Mouse (Mus musculus): ENCODE measurements around the gene Fcor. TPM values are rescaled to one million over a fixed set of nuclear protein-coding genes. Genes with fewer than 3 reads are reported as not detected.

The Fcor gene
- polyA plus RNA-seq, 1 experiment from 2014 or later, result 5.7 TPM

DNA sequence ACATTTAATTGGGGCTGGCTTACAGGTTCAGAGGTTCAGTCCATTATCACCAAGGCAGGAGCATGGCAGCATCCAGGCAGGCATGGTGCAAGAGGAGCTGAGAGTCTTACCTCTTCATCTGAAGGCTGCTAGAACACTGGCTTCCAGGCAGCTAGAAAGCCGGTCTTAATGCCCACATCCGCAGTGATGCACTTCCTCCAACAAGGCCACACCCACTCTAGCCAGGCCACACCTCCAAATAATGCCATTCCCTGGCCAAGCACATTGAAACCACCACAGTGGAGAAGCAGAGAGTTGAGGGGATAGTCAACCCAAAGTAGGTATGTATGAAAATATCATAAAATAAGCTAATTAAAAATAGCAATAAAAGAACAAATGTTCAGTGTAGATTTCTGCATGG, 1.8 kb downstream of the Fcor start:
- 72% methylated on average over 2 of the region's 2 CpGs for WGBS
- ATAC-seq (replicated peaks; ENCODE audit: insufficient number of reproducible peaks, insufficient read depth, low FRiP score, low read depth), result no peak
- Histone ChIP-seq H3K4me2 (no peak overlapping the region), H3K27ac (no peak overlapping the region), H3K4me3 (no peak overlapping the region), H3K27me3 (no peaks in the 10 kb centered on the region), H3K4me1 (replicated peaks) (peaks cover 4% of the 10 kb centered on the region; the same call in 1 of the 2 replicates), H3K9me3 (replicated peaks) (no peaks in the 10 kb centered on the region), H3K36me3 (no peaks in the 10 kb centered on the region), H3K9ac (no peak overlapping the region)

DNA sequence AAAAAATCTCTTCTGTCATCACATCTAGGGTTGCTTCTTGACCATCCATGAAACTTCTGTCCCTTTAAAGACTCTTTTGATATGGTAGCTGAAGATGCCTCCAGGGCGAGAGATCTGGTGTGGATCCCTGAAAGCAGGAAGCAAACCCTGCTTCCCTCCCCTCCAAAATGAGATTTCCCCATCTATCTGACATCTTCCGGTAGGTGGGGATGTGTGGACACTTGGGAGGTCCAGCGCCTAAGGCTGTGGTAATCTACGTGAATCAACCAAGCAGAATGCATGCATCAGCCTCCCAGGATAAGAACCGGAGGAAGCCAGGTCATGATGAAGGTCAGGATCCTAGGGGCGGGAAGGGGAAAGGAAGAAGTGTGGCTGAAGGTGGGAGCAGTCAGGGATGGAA, 6.7 kb downstream of the Fcor start, which contains the start of gene Mcemp1:
Gene Mcemp1, plus strand, starts transcription at position 248 of the 400 bp plus-strand sequence.
- Histone ChIP-seq H3K27me3 (no peaks in the 10 kb centered on the region), H3K4me1 (replicated peaks) (no peaks in the 10 kb centered on the region), H3K9me3 (replicated peaks) (no peaks in the 10 kb centered on the region), H3K9ac (no peak within 1 kb of the TSS), H3K27ac (no peak within 1 kb of the TSS), H3K36me3 (no peaks in the 10 kb centered on the region), H3K4me3 (no peak within 1 kb of the TSS), H3K4me2 (no peak within 1 kb of the TSS)
- no peak for ATAC-seq (replicated peaks; ENCODE audit: insufficient number of reproducible peaks, insufficient read depth, low FRiP score, low read depth)
- WGBS, result 60% methylated on average over 6 of the region's 6 CpGs

DNA sequence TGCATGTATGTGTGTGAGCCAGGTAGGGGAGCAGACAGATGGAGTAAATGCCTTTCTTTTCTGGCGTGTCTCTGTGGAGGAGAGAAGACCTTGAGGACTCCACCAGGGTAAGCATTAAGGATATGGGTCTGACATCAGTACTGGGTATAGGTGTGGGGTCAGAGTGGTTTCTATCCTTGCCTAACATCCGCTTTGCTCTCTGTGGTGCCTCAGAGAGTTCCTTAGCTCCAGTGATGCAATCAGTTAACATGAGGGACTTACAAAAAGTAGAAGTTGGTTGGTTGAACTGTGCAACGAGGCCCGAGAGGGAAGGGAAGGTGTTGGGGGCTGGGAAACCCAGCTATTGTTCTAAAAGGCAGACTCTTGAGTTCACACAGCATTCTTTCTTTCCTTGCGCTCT, 7.8 kb downstream of the Fcor start:
- Histone ChIP-seq H3K9me3 (replicated peaks) (no peaks in the 10 kb centered on the region), H3K36me3 (no peaks in the 10 kb centered on the region), H3K4me1 (replicated peaks) (no peaks in the 10 kb centered on the region), H3K9ac (no peak overlapping the region), H3K27ac (no peak overlapping the region), H3K27me3 (no peaks in the 10 kb centered on the region), H3K4me3 (no peak overlapping the region), H3K4me2 (no peak overlapping the region)
- ATAC-seq (replicated peaks; ENCODE audit: insufficient number of reproducible peaks, insufficient read depth, low FRiP score, low read depth), result no peak
- 57% methylated on average over 5 of the region's 5 CpGs for WGBS

DNA sequence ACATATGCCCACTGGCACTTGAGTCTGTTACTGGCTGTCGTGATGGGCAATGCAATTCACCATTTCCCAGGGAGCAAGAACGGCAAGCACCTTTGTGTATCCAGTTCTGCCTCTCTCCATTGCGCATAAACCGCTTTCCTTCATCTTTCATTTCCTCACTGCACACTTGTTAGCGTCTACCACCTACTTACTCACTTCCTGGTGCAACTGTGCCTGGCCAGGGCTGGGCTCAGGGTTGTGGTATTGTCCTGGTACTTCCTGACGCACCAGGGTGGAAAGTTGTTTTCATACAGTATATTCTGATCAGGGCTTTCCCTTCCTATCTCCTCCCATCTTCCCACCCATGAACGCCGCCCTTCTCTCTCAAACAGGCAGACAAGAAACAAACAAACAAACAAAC, 11.3 kb downstream of the Fcor start:
- no peaks in the 10 kb centered on the region for H3K9me3 ChIP-seq (replicated peaks)
- no peaks in the 10 kb centered on the region; the same call in 1 of the 2 replicates for H3K4me1 ChIP-seq (replicated peaks)
- H3K27me3 ChIP-seq, result 0 out of 2 replicates have a peak, but pooled peaks cover 4% of the 10 kb centered on the region
- no peaks in the 10 kb centered on the region for H3K36me3 ChIP-seq
- WGBS, result 62% methylated on average over 8 of the region's 8 CpGs
- no peak overlapping the region for H3K9ac ChIP-seq
- no peak overlapping the region for H3K27ac ChIP-seq
- ATAC-seq (replicated peaks; ENCODE audit: insufficient number of reproducible peaks, insufficient read depth, low FRiP score, low read depth), result no peak
- no peak overlapping the region for H3K4me3 ChIP-seq
- H3K4me2 ChIP-seq, result no peak overlapping the region

DNA sequence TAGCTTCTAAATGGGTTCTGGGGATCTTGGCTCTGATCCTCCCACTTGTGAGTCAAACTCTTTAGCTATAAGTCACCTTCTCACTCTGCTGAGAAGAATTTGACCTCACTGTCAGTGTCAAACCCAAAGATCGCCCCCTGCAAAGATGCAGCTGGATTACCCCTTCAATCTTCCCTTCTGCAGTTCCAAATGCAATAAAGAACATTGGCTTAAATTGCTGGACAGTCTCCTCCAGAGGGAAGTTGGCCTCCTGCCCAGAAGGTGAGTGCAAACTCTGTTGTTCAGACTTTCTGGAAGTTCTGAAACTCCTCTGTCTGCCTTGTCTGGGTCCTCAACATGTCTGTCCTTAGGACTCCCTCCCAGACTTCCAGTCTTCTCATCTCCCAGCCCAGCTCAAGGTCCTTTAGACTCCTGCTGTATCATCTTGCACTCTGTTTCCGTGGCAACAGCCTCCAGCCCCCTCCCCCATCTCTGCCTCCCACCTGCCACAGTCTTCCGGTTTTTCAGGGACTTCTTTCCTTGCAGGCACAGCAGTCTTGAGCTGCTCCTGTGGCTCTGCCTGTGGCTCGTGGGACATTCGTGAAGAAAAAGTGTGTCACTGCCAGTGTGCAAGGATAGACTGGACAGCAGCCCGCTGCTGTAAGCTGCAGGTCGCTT, 15.3 kb downstream of the Fcor start:
- H3K4me1 ChIP-seq (replicated peaks), result no peaks in the 10 kb centered on the region; the same call in 1 of the 2 replicates
- H3K9me3 ChIP-seq (replicated peaks), result no peaks in the 10 kb centered on the region
- H3K27me3 ChIP-seq, result 0 out of 2 replicates have a peak, but pooled peaks cover 4% of the 10 kb centered on the region
- H3K27ac ChIP-seq, result no peak overlapping the region
- H3K4me3 ChIP-seq, result no peak overlapping the region
- whole genome bisulfite sequencing, result 30% methylated on average over 7 of the region's 7 CpGs
- no peaks in the 10 kb centered on the region for H3K36me3 ChIP-seq
- H3K4me2 ChIP-seq, result no peak overlapping the region
- ATAC-seq (replicated peaks; ENCODE audit: insufficient number of reproducible peaks, insufficient read depth, low FRiP score, low read depth), result no peak
- H3K9ac ChIP-seq, result no peak overlapping the region

DNA sequence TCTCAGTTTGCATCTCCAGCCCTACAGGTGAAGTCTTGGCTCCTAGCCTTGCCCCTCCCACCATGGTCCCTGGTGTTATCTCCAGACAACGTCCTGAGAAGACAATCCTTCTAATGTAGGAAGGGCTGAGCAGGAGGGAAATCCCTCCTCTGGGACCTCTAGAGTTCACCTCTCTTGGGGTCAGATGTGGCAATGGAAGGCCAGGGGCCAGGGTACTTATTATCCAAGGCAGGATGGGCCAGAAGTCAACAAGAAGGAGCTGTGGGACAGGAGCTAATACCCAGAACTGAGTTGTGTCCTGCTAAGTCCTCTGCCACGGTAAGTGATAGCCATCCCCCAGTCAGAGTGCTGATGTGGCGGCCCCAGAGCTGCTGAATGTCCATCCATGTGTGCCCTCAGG, 16.6 kb downstream of the Fcor start, which contains the start of gene Retn:
Gene Retn, plus strand, starts transcription at position 245 of the 400 bp plus-strand sequence.
- H3K4me3 ChIP-seq, result no peak within 1 kb of the TSS
- WGBS, result 50% methylated on average over 3 of the region's 3 CpGs
- no peak for ATAC-seq (replicated peaks; ENCODE audit: insufficient number of reproducible peaks, insufficient read depth, low FRiP score, low read depth)
- H3K9me3 ChIP-seq (replicated peaks), result no peaks in the 10 kb centered on the region
- H3K4me2 ChIP-seq, result no peak within 1 kb of the TSS
- H3K36me3 ChIP-seq, result no peaks in the 10 kb centered on the region
- 0 out of 2 replicates have a peak, but pooled peaks cover 4% of the 10 kb centered on the region for H3K27me3 ChIP-seq
- no peak within 1 kb of the TSS for H3K27ac ChIP-seq
- no peak within 1 kb of the TSS for H3K9ac ChIP-seq
- H3K4me1 ChIP-seq (replicated peaks), result no peaks in the 10 kb centered on the region; the same call in 1 of the 2 replicates

DNA sequence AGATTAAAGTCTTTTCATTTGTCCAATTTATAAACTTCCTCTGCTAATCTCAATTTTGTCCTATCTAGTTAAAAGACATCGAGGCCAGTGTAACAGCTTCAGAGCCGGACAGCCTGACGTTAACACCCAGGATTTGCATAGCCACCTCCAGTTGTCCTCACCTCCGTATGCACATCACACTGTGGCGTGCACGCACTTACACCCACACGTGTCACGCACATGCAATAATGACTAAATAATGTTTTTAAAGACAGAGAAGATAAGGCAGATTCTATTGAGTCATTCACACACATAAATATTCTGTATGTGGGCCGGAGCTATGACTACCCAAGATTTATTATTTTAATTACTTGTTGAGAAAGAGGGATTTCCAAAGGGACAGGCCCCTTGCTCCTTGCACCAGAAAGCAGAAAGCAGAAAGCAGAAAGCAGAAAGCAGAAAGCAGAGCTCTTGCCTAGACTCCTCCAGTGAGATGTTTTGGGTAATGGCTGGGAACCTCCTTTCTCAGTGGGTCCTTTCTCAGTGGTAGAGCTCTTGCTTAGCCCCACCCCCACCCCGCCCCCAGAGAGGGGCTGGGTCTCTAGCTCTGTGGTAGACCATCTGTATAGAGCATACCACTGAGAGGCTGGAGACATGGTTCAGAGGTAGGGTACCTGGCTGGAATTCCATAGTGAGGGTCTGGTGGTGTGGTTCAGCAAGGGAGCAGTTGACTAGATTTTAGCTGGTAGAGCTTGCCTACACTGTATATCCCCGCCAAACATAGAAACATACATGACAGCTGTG, 17.2 kb downstream of the Fcor start:
- Histone ChIP-seq H3K4me2 (no peak overlapping the region), H3K9ac (no peak overlapping the region), H3K4me3 (no peak overlapping the region), H3K27me3 (0 out of 2 replicates have a peak, but pooled peaks cover 4% of the 10 kb centered on the region), H3K4me1 (replicated peaks) (no peaks in the 10 kb centered on the region; the same call in 1 of the 2 replicates), H3K36me3 (no peaks in the 10 kb centered on the region), H3K9me3 (replicated peaks) (no peaks in the 10 kb centered on the region), H3K27ac (no peak overlapping the region)
- ATAC-seq (replicated peaks; ENCODE audit: insufficient number of reproducible peaks, insufficient read depth, low FRiP score, low read depth), result no peak
- 62% methylated on average over 11 of the region's 11 CpGs for WGBS

DNA sequence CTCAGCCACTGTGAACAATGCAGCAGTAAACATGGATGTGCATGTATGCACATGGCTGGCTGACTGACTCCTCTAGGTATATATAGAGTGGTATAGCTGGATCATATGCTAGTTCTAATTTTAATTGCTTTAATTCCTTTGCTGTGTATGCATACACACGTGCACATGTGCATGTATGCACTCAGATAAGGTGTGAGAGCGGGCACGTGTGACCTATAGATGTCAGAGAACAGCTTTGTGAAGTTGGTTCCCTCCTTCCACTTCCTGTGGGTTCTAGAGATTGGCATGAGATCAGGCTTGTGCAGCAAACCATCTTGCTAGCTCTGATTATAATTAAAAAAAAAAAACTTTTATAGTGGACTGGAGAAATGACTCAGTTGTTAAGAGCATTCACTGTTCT, 19.3 kb downstream of the Fcor start:
- no peaks in the 10 kb centered on the region; the same call in 1 of the 2 replicates for H3K4me1 ChIP-seq (replicated peaks)
- no peaks in the 10 kb centered on the region for H3K9me3 ChIP-seq (replicated peaks)
- WGBS, result 53% methylated on average over 3 of the region's 3 CpGs
- H3K27me3 ChIP-seq, result 0 out of 2 replicates have a peak, but pooled peaks cover 4% of the 10 kb centered on the region
- no peak overlapping the region for H3K4me2 ChIP-seq
- no peaks in the 10 kb centered on the region for H3K36me3 ChIP-seq
- no peak for ATAC-seq (replicated peaks; ENCODE audit: insufficient number of reproducible peaks, insufficient read depth, low FRiP score, low read depth)
- no peak overlapping the region for H3K4me3 ChIP-seq
- no peak overlapping the region for H3K27ac ChIP-seq
- H3K9ac ChIP-seq, result no peak overlapping the region

DNA sequence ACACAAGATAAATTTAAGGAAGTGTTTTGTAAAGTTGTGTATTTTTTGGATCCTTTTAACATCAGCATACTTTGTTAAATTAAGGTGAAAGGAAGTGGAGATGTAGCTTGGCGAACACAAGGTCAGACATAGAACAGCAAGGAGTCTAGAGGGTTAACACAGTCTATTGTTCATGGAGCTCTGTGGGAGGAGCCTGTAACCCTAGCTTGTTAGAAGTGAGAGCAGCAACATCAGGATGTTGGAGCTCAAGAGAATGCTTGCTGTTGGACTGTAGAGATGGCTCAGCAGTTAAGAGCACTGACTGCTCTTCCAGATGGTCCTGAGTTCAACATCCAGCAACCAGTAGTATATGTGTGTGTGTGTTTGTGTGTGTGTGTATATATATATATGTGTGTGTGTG, 23.2 kb downstream of the Fcor start:
- Histone ChIP-seq H3K36me3 (no peaks in the 10 kb centered on the region), H3K4me2 (0 out of 2 replicates have a peak overlapping the region, but pooled peaks have one; percentile 0), H3K9ac (no peak overlapping the region), H3K4me1 (replicated peaks) (no peaks in the 10 kb centered on the region), H3K27me3 (no peaks in the 10 kb centered on the region), H3K9me3 (replicated peaks) (no peaks in the 10 kb centered on the region), H3K4me3 (no peak overlapping the region), H3K27ac (no peak overlapping the region)
- 36% methylated on average over 1 of the region's 1 CpGs for WGBS
- ATAC-seq (replicated peaks; ENCODE audit: insufficient number of reproducible peaks, insufficient read depth, low FRiP score, low read depth), result no peak

DNA sequence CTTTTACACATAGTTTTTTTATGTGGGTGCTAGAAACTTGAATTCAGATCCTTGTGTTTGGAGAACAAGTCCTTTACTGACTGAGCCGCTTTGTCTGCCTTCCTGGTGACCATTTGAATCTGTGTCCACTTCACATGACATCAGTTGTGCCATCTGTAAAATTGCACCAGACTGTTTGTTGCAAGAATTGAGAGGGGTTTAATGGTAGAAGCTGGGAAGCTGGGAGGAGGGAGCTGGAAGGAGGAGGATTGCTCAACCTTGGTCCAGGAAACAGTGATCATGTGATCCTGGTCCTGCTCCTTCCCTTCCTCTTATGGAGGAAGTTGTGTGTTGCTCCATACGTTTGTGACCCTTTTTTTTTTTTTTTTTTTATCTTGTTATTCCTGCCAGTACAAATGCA, 23.9 kb downstream of the Fcor start:
- H3K4me3 ChIP-seq, result no peak overlapping the region
- H3K27ac ChIP-seq, result no peak overlapping the region
- H3K4me1 ChIP-seq (replicated peaks), result no peaks in the 10 kb centered on the region
- no peak overlapping the region for H3K4me2 ChIP-seq
- no peak overlapping the region for H3K9ac ChIP-seq
- 50% methylated on average over 2 of the region's 2 CpGs for WGBS
- H3K9me3 ChIP-seq (replicated peaks), result no peaks in the 10 kb centered on the region
- no peaks in the 10 kb centered on the region for H3K36me3 ChIP-seq
- no peak for ATAC-seq (replicated peaks; ENCODE audit: insufficient number of reproducible peaks, insufficient read depth, low FRiP score, low read depth)
- no peaks in the 10 kb centered on the region for H3K27me3 ChIP-seq

DNA sequence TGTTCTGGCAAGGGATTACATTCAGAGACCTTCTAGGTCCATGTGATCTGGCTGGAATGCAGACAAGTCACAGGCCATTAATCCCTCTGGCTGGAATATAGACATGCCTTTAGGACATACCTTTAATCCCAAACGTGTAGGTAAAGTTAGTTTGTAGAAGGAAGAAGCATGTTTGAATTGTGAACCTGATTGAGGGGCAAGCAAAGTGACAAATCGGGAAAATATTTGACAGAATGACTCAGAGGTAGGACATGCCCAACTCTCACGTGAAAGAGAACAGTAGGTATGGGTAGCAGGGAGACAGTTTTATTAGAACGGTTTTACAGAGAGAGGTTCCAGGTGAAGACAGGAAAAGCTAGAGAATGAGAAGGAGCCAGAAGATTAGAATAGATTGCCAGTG, 24.6 kb downstream of the Fcor start:
- H3K27me3 ChIP-seq, result no peaks in the 10 kb centered on the region
- H3K36me3 ChIP-seq, result no peaks in the 10 kb centered on the region
- no peak overlapping the region for H3K9ac ChIP-seq
- ATAC-seq (replicated peaks; ENCODE audit: insufficient number of reproducible peaks, insufficient read depth, low FRiP score, low read depth), result no peak
- no peak overlapping the region for H3K27ac ChIP-seq
- WGBS, result 66% methylated on average over 4 of the region's 4 CpGs
- H3K9me3 ChIP-seq (replicated peaks), result no peaks in the 10 kb centered on the region
- no peak overlapping the region for H3K4me2 ChIP-seq
- H3K4me3 ChIP-seq, result no peak overlapping the region
- no peaks in the 10 kb centered on the region for H3K4me1 ChIP-seq (replicated peaks)
